In the genomic region with DNA sequence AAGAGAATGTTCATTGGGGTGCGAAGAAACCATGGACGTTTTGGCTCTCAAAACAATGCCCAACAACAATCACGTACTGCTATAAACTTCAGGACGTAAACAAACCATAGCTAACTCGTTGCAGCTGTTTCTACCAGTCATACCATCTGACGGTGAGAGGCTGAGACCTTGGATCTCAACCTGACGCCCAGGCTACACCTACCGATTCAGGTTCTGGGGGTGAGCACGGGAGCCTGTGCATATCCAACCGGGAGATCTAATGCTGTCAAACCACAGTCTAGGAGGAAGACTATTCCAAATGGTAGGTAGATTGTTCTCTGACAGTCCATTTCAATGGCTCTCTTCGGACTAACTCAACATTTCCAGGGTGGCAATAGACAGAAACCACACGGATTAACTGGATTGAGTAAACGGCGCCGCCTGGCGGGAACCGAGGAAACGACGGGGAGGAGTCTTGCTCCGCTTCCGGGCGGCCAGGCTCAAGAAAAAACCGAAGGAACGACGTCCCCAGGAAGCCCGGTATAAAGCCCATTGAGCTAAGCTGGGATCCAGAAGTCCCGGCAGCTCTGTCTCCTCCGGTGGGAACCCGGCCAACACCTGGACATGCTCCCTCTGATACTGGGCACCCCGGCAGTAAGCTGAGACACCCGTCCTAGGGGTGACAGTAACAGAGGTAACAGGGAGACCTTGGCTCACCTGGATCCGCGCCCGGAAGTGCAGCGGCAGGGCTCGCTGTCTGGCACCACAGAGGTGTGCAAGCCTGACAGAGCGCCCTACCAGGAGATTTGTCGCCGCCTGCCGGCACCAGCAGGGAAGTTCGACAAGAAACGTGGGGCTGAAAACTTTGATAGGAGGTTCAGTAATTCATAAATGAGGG, we compare ENCODE assay signal across 8 mouse cellular contexts. TPM values are rescaled to one million over a fixed set of nuclear protein-coding genes. Genes with fewer than 3 reads are reported as not detected.
DNase-seq lines count a peak whose midpoint lies in the region; ATAC-seq lines count a peak whose summit lies in the region.

A gene (minus strand): TSS at position 736 of the 877 bp plus-strand sequence.

- DNase-seq in CD4-positive helper T cell, adult 2 months (ENCODE audit: low read depth, low spot score) = peak; percentile 94
- peak; percentile 86 for DNase-seq in brain, embryonic 18.5 days (ENCODE audit: low read depth, low spot score)
- peak; percentile 97 for DNase-seq in kidney, postnatal 10 days
- DNase-seq in natural killer cell, adult 2 months (ENCODE audit: low spot score in 2 of 2) = peak; percentile 88 to 93

- no peaks in the 10 kb centered on the region for H3K9me3 ChIP-seq in heart, embryonic 13.5 days
- H3K9me3 ChIP-seq in liver, embryonic 12.5 days (replicated peaks) = no peaks in the 10 kb centered on the region
- H3K9me3 ChIP-seq in stomach, embryonic 15.5 days = no peaks in the 10 kb centered on the region

- H3K9ac ChIP-seq in heart, embryonic 13.5 days = peak within 1 kb of the TSS; percentile 79
- peak within 1 kb of the TSS; percentile 77 for H3K9ac ChIP-seq in liver, embryonic 12.5 days
- H3K9ac ChIP-seq in stomach, embryonic 15.5 days = peak within 1 kb of the TSS; percentile 51

- H3K4me2 ChIP-seq in heart, embryonic 13.5 days = peak within 1 kb of the TSS; percentile 88
- peak within 1 kb of the TSS; percentile 86 for H3K4me2 ChIP-seq in liver, embryonic 12.5 days
- peak within 1 kb of the TSS; percentile 70 for H3K4me2 ChIP-seq in stomach, embryonic 15.5 days

- no peaks in the 10 kb centered on the region for H3K27me3 ChIP-seq in heart, embryonic 13.5 days (replicated peaks)
- H3K27me3 ChIP-seq in liver, embryonic 12.5 days (replicated peaks) = no peaks in the 10 kb centered on the region
- no peaks in the 10 kb centered on the region for H3K27me3 ChIP-seq in stomach, embryonic 15.5 days (replicated peaks)

- WGBS in heart, embryonic 13.5 days = 7% methylated on average over 42 of the region's 42 CpGs
- 7% methylated on average over 42 of the region's 42 CpGs for WGBS in liver, embryonic 12.5 days (ENCODE audit: insufficient replicate concordance)
- WGBS in stomach, embryonic 15.5 days = 5% methylated on average over 42 of the region's 42 CpGs

- ATAC-seq in erythroid progenitor cell, adult 5-6 weeks (replicated peaks; ENCODE audit: low FRiP score, poor library complexity, severe bottlenecking) = peak; percentile 93
- ATAC-seq in heart, embryonic 13.5 days (ENCODE audit: extremely low read depth, insufficient number of reproducible peaks, low FRiP score, low TSS enrichment) = peak; percentile 59
- peak; percentile 90 for ATAC-seq in liver, embryonic 12.5 days
- peak; percentile 93 for ATAC-seq in stomach, embryonic 15.5 days (ENCODE audit: insufficient read depth, low FRiP score, low read depth)

- H3K27ac ChIP-seq in heart, embryonic 13.5 days (replicated peaks) = peak within 1 kb of the TSS; percentile 83
- peak within 1 kb of the TSS; percentile 92 for H3K27ac ChIP-seq in liver, embryonic 12.5 days
- peak within 1 kb of the TSS; percentile 92 for H3K27ac ChIP-seq in stomach, embryonic 15.5 days

- peak within 1 kb of the TSS; percentile 66 for H3K4me3 ChIP-seq in heart, embryonic 13.5 days
- peak within 1 kb of the TSS; percentile 70 for H3K4me3 ChIP-seq in liver, embryonic 12.5 days
- H3K4me3 ChIP-seq in stomach, embryonic 15.5 days (replicated peaks) = peak within 1 kb of the TSS; percentile 64

- peaks cover 83% of the 10 kb centered on the region for H3K36me3 ChIP-seq in heart, embryonic 13.5 days
- peaks cover 79% of the 10 kb centered on the region for H3K36me3 ChIP-seq in liver, embryonic 12.5 days
- peaks cover 32% of the 10 kb centered on the region for H3K36me3 ChIP-seq in stomach, embryonic 15.5 days

- H3K4me1 ChIP-seq in heart, embryonic 13.5 days = peaks cover 20% of the 10 kb centered on the region
- H3K4me1 ChIP-seq in liver, embryonic 12.5 days = peaks cover 37% of the 10 kb centered on the region
- H3K4me1 ChIP-seq in stomach, embryonic 15.5 days = peaks cover 12% of the 10 kb centered on the region

RNA-seq across cellular contexts. Expression of the gene that starts here (rescaled TPM):
- 21.8 and 49.7 TPM in 2 replicates for total RNA-seq in erythroid progenitor cell, adult 5-6 weeks (2015; ENCODE audit: low replicate concordance)
- 12.5 and 27.2 TPM in 2 replicates for total RNA-seq in erythroid progenitor cell, adult 5-6 weeks (2017; ENCODE audit: low replicate concordance)
- 12.7 and 13.8 TPM in 2 replicates for polyA plus RNA-seq in heart, embryonic 13.5 days (2015; fragmentation: Nextera tagmentation; extraction: Ambion mirVana)
- polyA plus RNA-seq in liver, embryonic 12.5 days (2016; fragmentation: Nextera tagmentation; extraction: Ambion mirVana) = 16.8 and 19.4 TPM in 2 replicates
- 21.7 and 22.6 TPM in 2 replicates for polyA plus RNA-seq in stomach, embryonic 15.5 days (2015; fragmentation: Nextera tagmentation; extraction: Ambion mirVana)

Comparison
In these comparisons a context has a peak if more than half of its experiments do, and no peak if none do; other contexts are left out.
1. Peak in every context shown above with its lines: DNase-seq, ATAC-seq, H3K4me3 ChIP-seq and H3K27ac ChIP-seq.